Mouse (Mus musculus) forebrain, embryonic 12.5 days (tissue): ENCODE measurements around the gene Baz1a. TPM values are rescaled to one million over a fixed set of nuclear protein-coding genes. Genes with fewer than 3 reads are reported as not detected.
"Not testable (repeated sequence)": the region's sequence is repeated elsewhere in the genome, so short reads cannot be mapped to it uniquely, and the experiment has no call there.

Source experiments
- ATAC-seq: fragments of 200-750 bp; cut with Nextera tagmentation; 2 replicates; pipeline ENCODE4 v1.8.0; 2017; ENCODE audit warnings: moderate TSS enrichment; ENCODE audit not compliant: low FRiP score
- H3K27ac ChIP-seq: fragments of 300-500 bp; sonication (generic); 2 replicates; pipeline ENCODE4 v1.5.1; 2016; ENCODE audit warnings: mild to moderate bottlenecking
- H3K27me3 ChIP-seq: fragments of 300-500 bp; sonication (generic); 2 replicates; pipeline ENCODE4 v1.6.1; 2016; ENCODE audit warnings: mild to moderate bottlenecking
- H3K36me3 ChIP-seq: fragments of 300-500 bp; sonication (generic); replicated peaks from 2 replicates; pipeline ENCODE4 v1.6.1; 2016; ENCODE audit warnings: mild to moderate bottlenecking
- H3K4me1 ChIP-seq: fragments of 300-500 bp; sonication (generic); 2 replicates; pipeline ENCODE4 v1.6.1; 2016
- H3K4me2 ChIP-seq: fragments of 300-500 bp; sonication (generic); 2 replicates; pipeline ENCODE4 v1.6.1; 2016; ENCODE audit warnings: mild to moderate bottlenecking, moderate library complexity
- H3K4me3 ChIP-seq: fragments of 300-500 bp; sonication (generic); replicated peaks from 2 replicates; pipeline ENCODE4 v1.5.1; 2016; ENCODE audit warnings: mild to moderate bottlenecking
- H3K9ac ChIP-seq: fragments of 300-500 bp; sonication (generic); 2 replicates; pipeline ENCODE4 v1.6.1; 2016; ENCODE audit warnings: mild to moderate bottlenecking
- H3K9me3 ChIP-seq: fragments of 300-500 bp; sonication (generic); 2 replicates; pipeline ENCODE4 v1.6.1; 2016
- WGBS: fragments of 180-500 bp; shearing (Covaris S2); methylation state at CpG from one replicate; pipeline ENCODE4 v1.1.7; 2016; 5-methylcytosine and 5-hydroxymethylcytosine counted together
- polyA plus RNA-seq: library from polyadenylated mRNA; unstranded; fragments of >200 nt; fragmentation: Nextera tagmentation; extraction: Ambion mirVana; gene quantifications from 2 replicates; pipeline ENCODE4 v1.2.1, GENCODE M21; 2016

The Baz1a gene
- polyA plus RNA-seq, 1 experiment from 2014 or later: 40.5 TPM

DNA sequence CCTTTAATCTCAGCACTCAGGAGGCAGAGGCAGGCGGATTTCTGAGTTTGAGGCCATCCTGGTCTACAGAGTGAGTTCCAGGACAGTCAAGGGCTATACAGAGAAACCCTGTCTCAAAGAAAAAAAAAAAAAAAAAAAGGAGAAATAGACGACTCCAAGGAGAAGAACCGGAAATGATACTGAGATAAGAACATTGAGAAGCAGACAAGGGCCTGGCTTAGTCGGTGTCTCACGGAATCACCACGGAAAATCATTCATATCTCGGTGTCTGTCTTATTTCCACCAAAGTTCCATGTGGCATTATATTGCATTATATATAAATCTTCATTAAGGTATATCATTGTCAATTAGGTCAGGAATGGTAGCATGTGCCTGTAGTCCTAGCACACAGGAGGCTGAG lies 11.6 kb downstream of the Baz1a start:
- H3K4me2 ChIP-seq, H3K27ac ChIP-seq, H3K36me3 ChIP-seq, H3K4me1 ChIP-seq, H3K9ac ChIP-seq, H3K4me3 ChIP-seq, H3K27me3 ChIP-seq, H3K9me3 ChIP-seq, ATAC-seq: not testable (repeated sequence)
- WGBS: 91% methylated on average over 7 of the region's 7 CpGs

DNA sequence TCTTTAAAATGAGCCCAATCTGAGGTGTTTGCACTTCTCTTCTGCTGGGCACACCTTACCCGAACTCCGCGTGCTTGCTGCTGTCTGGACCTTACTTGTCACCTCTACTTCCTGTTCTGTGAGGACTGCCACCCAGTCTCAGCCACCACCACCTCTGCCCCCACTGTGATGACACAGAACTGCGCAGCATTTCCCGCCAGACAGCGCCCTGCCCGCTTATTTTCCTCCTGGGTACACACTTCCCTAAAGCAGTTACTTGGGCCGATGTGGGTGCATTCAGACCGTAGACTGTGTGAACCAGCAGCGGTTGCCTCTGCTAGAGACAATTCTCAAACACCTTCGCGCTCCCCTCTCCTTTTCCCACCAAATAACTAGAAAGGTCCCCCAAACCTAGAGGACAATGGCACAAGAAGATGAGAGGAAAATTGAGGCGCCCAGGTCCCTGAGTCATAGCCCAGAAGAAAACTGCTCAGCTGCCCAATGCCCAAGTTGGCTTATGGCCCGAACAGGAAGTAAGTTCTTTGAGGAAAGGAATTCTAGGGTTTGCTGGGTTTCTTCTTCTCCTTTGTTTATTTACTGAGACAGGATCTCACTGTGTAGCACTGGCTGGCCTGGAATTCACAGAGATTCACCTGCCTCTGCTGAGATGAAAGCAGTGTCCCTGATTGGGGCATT lies 15.0 kb downstream of the Baz1a start:
- no peak overlapping the region for H3K4me2 ChIP-seq
- WGBS: 88% methylated on average over 14 of the region's 14 CpGs
- no peak overlapping the region for H3K4me3 ChIP-seq
- no peak overlapping the region for H3K27ac ChIP-seq
- H3K36me3 ChIP-seq: no peaks in the 10 kb centered on the region
- no peaks in the 10 kb centered on the region for H3K4me1 ChIP-seq
- H3K9me3 ChIP-seq: no peaks in the 10 kb centered on the region
- ATAC-seq: no peak
- no peaks in the 10 kb centered on the region for H3K27me3 ChIP-seq
- no peak overlapping the region for H3K9ac ChIP-seq

DNA sequence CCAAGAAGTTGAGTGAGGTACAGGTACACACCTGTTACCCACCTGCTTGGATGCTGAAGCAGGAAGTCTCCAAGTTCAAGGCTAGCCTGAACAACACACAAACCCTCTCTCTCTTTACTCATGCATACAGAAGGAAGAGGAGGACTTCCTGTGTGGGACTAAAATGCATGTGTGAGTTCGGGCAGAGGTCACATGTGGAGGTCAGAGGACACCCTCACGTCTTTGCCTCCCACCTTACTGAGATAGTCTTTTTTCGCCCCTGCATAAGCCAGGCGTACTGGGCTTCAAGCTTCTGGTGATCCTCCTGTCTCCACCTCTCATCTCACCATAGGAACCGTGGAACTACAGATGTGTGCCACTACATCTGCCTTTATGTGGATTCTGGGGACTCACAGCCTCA lies 15.7 kb downstream of the Baz1a start:
- Histone ChIP-seq H3K4me1 (no peaks in the 10 kb centered on the region), H3K4me3 (no peak overlapping the region), H3K4me2 (no peak overlapping the region), H3K36me3 (no peaks in the 10 kb centered on the region), H3K27me3 (no peaks in the 10 kb centered on the region), H3K9ac (no peak overlapping the region), H3K27ac (no peak overlapping the region), H3K9me3 (no peaks in the 10 kb centered on the region)
- 79% methylated on average over 5 of the region's 5 CpGs for WGBS
- no peak for ATAC-seq

DNA sequence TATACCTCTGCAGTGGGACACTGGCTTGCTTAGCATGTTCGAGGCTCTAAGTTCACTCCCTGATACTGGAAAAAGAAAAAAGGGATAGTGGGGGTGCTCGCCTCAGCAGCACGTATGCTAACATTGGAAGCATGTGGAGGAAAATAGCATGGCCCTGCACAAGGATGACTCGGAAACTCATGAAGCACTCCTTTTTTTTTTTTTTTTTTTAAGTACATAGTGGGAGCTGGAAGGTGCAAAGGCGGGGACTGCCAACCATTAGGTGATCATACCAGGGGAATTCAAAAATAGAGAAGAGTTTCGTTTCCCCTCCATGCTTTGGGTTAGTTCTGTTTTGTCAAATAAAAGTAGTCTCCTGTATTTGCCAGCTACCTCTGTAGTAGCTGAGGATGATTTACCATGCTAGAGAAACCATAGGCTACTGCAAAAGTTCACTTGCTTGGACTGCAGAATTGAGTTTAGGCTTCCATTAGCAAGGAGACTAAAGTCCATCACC lies 17.1 kb downstream of the Baz1a start:
- Histone ChIP-seq H3K9ac (no peak overlapping the region), H3K9me3 (no peaks in the 10 kb centered on the region), H3K36me3 (no peaks in the 10 kb centered on the region), H3K4me1 (no peaks in the 10 kb centered on the region), H3K27ac (no peak overlapping the region), H3K4me2 (no peak overlapping the region), H3K4me3 (no peak overlapping the region), H3K27me3 (no peaks in the 10 kb centered on the region)
- WGBS: 89% methylated on average over 6 of the region's 6 CpGs
- ATAC-seq: no peak

DNA sequence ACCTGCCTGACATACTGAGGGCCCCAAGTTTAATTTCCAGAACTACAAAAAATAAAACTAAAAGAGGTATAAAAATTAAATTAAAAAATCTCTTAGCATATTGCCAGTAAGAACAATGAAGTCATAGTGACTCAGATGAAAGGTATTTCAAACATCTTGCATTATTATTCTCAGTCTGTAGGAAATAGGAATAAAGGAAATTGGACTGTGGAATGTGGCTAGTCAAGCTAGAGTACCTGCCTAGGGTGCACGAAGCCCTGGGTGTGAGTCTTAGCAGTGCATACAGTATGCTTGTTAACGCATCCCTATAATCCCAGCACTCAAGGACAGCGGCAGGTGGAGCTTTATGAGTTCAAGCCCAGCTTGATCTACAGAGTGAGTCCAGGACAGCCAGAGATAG lies 18.2 kb downstream of the Baz1a start:
- no peak overlapping the region for H3K9ac ChIP-seq
- H3K4me3 ChIP-seq: no peak overlapping the region
- H3K4me2 ChIP-seq: no peak overlapping the region
- WGBS: 79% methylated on average over 3 of the region's 3 CpGs
- no peaks in the 10 kb centered on the region for H3K27me3 ChIP-seq
- no peaks in the 10 kb centered on the region for H3K9me3 ChIP-seq
- no peak overlapping the region for H3K27ac ChIP-seq
- ATAC-seq: no peak
- no peaks in the 10 kb centered on the region for H3K36me3 ChIP-seq
- no peaks in the 10 kb centered on the region for H3K4me1 ChIP-seq

DNA sequence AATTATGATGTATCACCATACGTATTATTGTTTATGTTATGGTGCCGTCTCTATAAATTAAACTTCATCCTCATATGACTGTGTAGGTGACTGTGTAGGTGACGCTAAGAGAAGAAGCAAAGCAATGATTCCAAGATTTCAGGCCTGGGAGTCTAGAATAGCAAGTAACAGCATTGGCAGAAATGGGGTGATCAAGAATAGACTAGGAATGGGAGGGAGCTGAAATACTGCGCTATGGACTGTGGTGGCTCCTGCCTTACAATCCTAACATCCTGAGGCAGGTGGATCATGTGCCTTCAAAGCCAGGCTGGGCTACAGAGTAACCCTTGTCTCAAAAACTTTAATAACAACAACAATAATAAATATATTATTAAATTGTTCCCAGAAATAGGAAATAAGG lies 19.7 kb downstream of the Baz1a start:
- Histone ChIP-seq H3K36me3 (no peaks in the 10 kb centered on the region), H3K27ac (no peak overlapping the region), H3K4me1 (no peaks in the 10 kb centered on the region), H3K4me2 (no peak overlapping the region), H3K4me3 (no peak overlapping the region), H3K9me3 (no peaks in the 10 kb centered on the region), H3K9ac (no peak overlapping the region), H3K27me3 (no peaks in the 10 kb centered on the region)
- WGBS: 88% methylated on average over 4 of the region's 4 CpGs
- ATAC-seq: no peak

DNA sequence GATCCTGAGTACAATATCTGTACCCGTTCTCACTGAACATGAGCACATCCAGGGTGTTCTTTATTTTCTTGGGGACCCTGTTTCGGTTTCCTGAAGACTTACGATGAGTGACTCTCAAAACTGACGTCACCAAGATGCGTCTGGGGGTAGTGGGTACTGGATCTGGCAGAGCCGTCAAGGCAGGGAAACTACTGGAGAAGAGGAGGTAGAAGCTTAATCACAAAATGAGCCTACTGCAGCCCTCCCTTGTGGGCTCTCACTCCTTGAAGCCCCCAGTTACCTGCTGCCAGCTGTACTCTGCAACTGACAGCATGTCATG lies 20.1 kb downstream of the Baz1a start:
- Histone ChIP-seq H3K27me3 (no peaks in the 10 kb centered on the region), H3K4me1 (no peaks in the 10 kb centered on the region), H3K9ac (no peak overlapping the region), H3K36me3 (no peaks in the 10 kb centered on the region), H3K27ac (no peak overlapping the region), H3K4me3 (no peak overlapping the region), H3K9me3 (no peaks in the 10 kb centered on the region), H3K4me2 (no peak overlapping the region)
- 81% methylated on average over 6 of the region's 6 CpGs for WGBS
- ATAC-seq: no peak

DNA sequence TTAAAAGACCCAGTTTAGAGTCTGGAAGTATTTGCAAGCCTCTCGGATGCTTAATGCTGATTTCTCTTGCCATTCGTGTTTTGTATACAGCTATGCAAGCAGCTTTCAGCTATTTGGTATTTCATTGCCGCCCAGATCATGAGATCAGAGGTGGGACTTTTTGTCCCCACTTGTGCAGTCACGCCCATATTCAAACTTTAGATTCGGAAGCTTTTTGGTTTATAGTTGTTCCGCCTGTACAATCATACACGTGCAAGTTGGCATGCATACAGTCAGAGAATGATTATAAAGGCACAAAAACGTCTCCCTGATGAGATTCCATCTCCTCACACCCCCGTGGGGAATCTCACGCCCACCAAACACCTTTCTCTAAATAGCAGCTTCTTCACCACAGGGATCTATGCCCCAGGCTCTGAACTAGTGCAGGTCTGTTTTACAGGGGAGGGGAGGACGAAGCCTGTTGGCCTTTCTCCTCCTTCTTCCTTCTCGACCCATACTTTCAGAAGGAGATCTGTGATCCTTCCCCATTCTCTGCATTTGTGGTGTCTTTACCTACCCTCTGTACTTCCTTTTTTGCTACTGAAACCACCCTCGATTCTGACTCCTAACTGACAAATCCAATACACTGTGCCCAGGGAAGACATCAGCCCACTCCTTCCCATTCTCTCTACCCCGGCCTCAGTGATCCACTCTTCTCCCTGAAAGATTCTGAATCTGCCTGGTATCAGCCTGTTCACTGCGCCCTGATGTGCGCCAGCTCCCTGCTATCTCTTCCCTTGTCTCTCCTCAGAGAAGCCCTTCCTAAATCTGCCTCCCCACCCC lies 20.7 kb downstream of the Baz1a start:
- H3K4me2 ChIP-seq: no peak overlapping the region
- H3K9me3 ChIP-seq: no peaks in the 10 kb centered on the region
- H3K27ac ChIP-seq: no peak overlapping the region
- WGBS: 74% methylated on average over 16 of the region's 16 CpGs
- no peaks in the 10 kb centered on the region for H3K36me3 ChIP-seq
- H3K27me3 ChIP-seq: no peaks in the 10 kb centered on the region
- H3K9ac ChIP-seq: no peak overlapping the region
- no peaks in the 10 kb centered on the region for H3K4me1 ChIP-seq
- ATAC-seq: no peak
- H3K4me3 ChIP-seq: no peak overlapping the region

DNA sequence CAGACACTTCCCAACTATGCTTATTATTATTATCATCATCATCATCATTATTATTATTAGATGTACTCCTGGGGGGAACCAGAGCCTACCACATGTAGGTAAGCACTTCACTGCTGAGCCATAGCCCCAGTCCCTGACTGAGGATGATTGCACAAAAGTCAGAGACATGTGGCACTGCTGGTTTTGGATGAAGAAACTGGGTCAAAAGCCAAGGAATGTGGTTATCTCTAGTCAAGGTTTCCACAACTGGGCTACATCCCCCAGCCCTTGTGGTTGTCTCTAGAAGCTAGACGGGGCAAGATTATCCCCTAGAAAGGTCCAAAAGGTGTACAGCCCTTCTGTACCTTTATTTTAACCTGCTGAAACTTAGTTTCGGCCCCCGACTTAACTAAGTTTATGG lies 21.3 kb downstream of the Baz1a start:
- ATAC-seq: no peak
- no peak overlapping the region for H3K4me3 ChIP-seq
- H3K9me3 ChIP-seq: no peaks in the 10 kb centered on the region
- no peak overlapping the region for H3K9ac ChIP-seq
- H3K27ac ChIP-seq: no peak overlapping the region
- H3K27me3 ChIP-seq: no peaks in the 10 kb centered on the region
- no peaks in the 10 kb centered on the region for H3K4me1 ChIP-seq
- H3K4me2 ChIP-seq: no peak overlapping the region
- WGBS: 95% methylated on average over 3 of the region's 3 CpGs
- H3K36me3 ChIP-seq: no peaks in the 10 kb centered on the region

DNA sequence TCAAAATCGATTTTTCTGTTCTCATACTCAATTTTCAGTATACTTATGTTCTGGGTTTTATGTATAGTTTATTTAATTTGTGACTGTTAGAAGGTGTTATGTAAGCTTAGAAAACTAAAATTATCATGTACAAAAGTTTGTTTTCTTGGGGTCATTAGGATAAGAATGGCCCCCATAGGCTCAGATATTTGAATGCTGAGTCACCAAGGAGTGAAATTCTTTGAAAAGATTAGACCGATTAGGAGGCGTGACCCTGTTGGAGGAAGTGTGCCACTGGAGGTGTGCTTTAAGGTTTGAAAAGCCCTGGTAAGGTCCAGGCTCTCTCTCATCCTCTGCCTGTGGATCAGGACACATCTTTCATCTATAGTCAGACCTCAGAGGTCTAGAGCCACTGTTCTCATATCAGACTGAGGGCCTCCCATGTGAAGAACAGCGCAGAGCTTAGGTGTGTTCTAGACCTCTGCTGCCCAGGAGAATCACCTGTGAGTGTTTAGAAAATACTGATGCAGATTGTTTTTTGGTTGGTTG lies 25.8 kb downstream of the Baz1a start:
- no peak overlapping the region for H3K9ac ChIP-seq
- ATAC-seq: no peak
- H3K4me3 ChIP-seq: no peak overlapping the region
- H3K36me3 ChIP-seq: no peaks in the 10 kb centered on the region
- no peaks in the 10 kb centered on the region for H3K27me3 ChIP-seq
- H3K4me1 ChIP-seq: peaks cover 9% of the 10 kb centered on the region
- no peak overlapping the region for H3K4me2 ChIP-seq
- H3K27ac ChIP-seq: no peak overlapping the region
- H3K9me3 ChIP-seq: no peaks in the 10 kb centered on the region
- WGBS: 77% methylated on average over 4 of the region's 4 CpGs

DNA sequence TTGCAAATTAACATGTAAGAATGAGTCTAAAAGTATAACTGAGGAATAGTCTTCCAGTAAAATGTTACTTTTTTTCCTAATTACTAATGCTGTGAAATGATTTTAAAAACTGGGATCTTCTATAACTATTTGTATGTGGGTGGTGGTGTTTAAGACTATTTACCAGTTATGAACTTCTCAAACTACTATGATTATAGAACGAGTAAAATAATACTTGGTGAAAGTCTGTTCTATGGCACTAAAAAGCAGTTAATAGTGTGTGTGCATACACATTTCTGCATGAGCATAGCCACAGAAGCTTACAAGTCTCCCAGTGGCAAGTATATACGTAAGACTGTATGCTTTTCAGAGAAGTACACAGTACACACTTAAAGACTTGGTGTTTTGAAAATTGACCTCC lies 27.0 kb downstream of the Baz1a start:
- no peak overlapping the region for H3K9ac ChIP-seq
- H3K27me3 ChIP-seq: no peaks in the 10 kb centered on the region
- no peaks in the 10 kb centered on the region for H3K9me3 ChIP-seq
- WGBS: 80% methylated on average over 2 of the region's 2 CpGs
- peaks cover 9% of the 10 kb centered on the region for H3K4me1 ChIP-seq
- H3K36me3 ChIP-seq: no peaks in the 10 kb centered on the region
- H3K4me2 ChIP-seq: no peak overlapping the region
- no peak overlapping the region for H3K27ac ChIP-seq
- ATAC-seq: no peak
- H3K4me3 ChIP-seq: no peak overlapping the region

DNA sequence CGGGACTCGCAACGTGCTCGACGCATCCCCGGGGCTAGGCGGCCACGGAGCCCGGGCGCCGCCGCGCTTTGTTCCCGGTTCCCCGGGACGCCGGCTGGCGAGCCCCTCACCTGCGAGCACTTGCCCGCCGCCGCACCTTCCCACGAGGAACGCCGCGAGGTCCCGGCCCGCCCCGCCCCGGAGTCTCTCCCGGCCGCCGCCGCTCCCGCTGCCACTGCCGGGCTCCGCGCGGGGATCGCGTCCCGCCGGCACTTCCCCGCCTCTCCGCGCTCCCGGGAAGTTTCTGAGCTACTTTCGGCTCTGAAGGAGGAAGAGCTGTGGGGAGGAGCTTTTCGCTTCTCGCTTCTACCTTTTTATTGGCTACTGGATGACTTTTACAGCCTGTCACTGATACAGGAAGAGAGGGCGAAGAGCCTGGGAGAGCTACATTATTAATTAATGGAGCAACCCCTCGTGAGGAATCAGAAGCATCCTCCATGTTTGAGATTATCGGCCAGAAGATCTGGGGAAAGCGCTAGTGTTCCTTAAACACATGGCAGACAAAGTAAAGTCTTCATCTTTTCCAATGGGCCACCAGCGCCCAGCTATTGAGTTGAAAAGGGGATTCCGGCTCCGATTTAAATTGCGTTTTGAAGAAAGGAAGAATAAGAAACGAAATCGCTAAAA lies 28.0 kb downstream of the Baz1a start, which contains the start of gene Gm20403:
TSS of gene Gm20403 (minus strand) at position 478 of the 666 bp plus-strand sequence.
- H3K36me3 ChIP-seq: 0 out of 2 replicates have a peak, but pooled peaks cover 4% of the 10 kb centered on the region
- WGBS: under 1% methylated on average over 59 of the region's 60 CpGs
- peak within 1 kb of the TSS; percentile 92 for H3K27ac ChIP-seq

More for the DNA sequence above, 28.0 kb downstream of the Baz1a start, which contains the start of gene Gm20403:
- Histone ChIP-seq H3K9me3 (no peaks in the 10 kb centered on the region), H3K9ac (peak within 1 kb of the TSS; percentile 93), H3K4me3 (peak within 1 kb of the TSS; percentile 95), H3K4me2 (peak within 1 kb of the TSS; percentile 89), H3K4me1 (peaks cover 9% of the 10 kb centered on the region), H3K27me3 (no peaks in the 10 kb centered on the region)
- ATAC-seq: peak; percentile 66
